Mouse (Mus musculus): ENCODE results near the gene Gm5426.

GRCm38 (mm10) chr10:96104158-96104557 is 32.2 kb upstream of the Gm5426 start:
- TF ChIP-seq CTCF (IDR thresholded peaks at IDR 0.05; ENCODE audit: control insufficient read depth, insufficient read depth, insufficient replicate concordance, low read depth, low read length) (no peak), POLR2A (IDR thresholded peaks at IDR 0.05; ENCODE audit: control insufficient read depth, low read depth, low read length) (no peak)

All from testis, adult 2 months (tissue).